Mouse (Mus musculus) cerebellum, adult 9-10 months (tissue): Measurements from ENCODE around the gene 4931429L15Rik.

Experiments
- DNase-seq: peaks from one replicate; pipeline ENCODE4 v3.0.0; 2022

The 4931429L15Rik gene

DNA sequence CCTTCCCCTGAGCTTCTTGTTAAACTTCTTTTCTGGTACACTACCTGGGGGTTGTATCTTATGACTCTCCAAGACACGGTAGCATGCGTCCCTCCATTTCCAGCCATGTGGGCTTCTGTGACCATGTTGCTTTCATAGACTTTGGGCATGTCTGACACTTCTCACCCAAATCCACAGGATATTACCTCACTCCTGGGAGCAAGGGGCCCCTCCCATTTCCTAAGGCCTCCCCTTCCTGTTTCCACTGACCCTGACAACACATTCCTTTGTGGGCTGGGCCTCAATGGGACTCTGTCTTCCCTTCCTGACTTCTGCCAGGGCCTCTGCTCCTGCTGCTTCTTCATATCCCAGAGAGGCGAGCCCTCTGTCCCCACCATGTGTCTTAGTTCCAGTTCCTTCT is 62.2 kb downstream of the 4931429L15Rik start:
- DNase-seq, result no peak

DNA sequence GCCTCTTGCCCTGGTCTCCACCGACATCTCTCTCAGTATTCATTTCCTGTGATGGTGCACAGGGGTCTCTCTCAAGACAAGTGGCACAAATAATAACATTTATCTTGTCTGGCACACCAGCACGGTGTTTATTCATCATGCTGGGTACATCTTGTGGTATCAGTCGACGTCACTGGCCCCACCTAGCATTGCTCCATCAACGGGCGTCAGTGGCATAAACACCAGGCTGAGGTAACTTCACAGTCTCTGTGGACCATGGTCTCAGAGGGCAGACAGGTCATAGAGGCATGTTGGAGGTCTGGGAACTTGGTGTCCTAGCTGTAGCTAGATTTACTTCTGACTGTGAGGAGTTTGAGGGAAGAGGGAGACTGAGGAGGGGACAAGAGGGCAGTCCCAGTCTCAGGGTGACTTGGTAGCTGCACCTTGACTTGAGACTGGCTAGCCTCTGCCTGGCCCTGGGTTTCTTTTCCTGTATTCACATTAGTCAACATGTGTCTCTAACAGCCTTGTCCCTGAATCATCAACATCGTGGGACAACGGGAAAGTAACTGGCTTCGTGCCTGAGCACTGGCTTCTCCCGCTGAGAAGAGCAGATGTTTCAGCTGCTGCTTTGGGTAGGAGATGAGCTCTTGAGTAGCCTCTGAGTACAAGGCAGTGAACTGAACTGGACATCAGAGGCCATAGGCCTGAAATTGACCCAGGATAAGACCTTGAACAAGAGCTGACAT is 63.0 kb downstream of the 4931429L15Rik start:
- no peak for DNase-seq

DNA sequence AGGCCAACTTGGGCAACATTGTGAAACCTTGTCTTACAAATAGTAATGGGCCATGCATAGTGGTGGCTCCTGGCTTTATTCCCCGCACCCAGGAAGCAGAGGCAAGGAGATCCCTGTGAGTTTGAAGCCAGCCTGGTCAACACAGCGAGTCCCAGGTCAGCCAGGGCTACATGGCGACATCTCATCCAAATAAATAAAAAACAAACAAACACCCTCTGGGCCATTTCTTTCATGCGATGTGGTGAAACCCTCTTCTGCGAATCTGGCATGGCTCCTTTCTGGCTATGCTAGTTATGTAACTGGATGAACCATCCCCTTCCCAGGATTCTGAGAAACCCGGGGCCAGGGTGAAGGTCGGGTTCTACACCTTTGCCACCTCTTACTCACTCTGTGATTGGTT is 63.6 kb downstream of the 4931429L15Rik start:
- DNase-seq, result no peak
